Mouse (Mus musculus) forebrain, embryonic 12.5 days (tissue): ENCODE measurements around the gene Smoc2. TPM values are rescaled to one million over a fixed set of nuclear protein-coding genes. Genes with fewer than 3 reads are reported as not detected.

Source experiments
- ATAC-seq: fragments of 200-750 bp; cut with Nextera tagmentation; 2 replicates; pipeline ENCODE4 v1.8.0; 2017; ENCODE audit warnings: moderate TSS enrichment; ENCODE audit not compliant: low FRiP score
- H3K27ac ChIP-seq: fragments of 300-500 bp; sonication (generic); 2 replicates; pipeline ENCODE4 v1.5.1; 2016; ENCODE audit warnings: mild to moderate bottlenecking
- H3K27me3 ChIP-seq: fragments of 300-500 bp; sonication (generic); 2 replicates; pipeline ENCODE4 v1.6.1; 2016; ENCODE audit warnings: mild to moderate bottlenecking
- H3K36me3 ChIP-seq: fragments of 300-500 bp; sonication (generic); replicated peaks from 2 replicates; pipeline ENCODE4 v1.6.1; 2016; ENCODE audit warnings: mild to moderate bottlenecking
- H3K4me1 ChIP-seq: fragments of 300-500 bp; sonication (generic); 2 replicates; pipeline ENCODE4 v1.6.1; 2016
- H3K4me2 ChIP-seq: fragments of 300-500 bp; sonication (generic); 2 replicates; pipeline ENCODE4 v1.6.1; 2016; ENCODE audit warnings: mild to moderate bottlenecking, moderate library complexity
- H3K4me3 ChIP-seq: fragments of 300-500 bp; sonication (generic); replicated peaks from 2 replicates; pipeline ENCODE4 v1.5.1; 2016; ENCODE audit warnings: mild to moderate bottlenecking
- H3K9ac ChIP-seq: fragments of 300-500 bp; sonication (generic); 2 replicates; pipeline ENCODE4 v1.6.1; 2016; ENCODE audit warnings: mild to moderate bottlenecking
- H3K9me3 ChIP-seq: fragments of 300-500 bp; sonication (generic); 2 replicates; pipeline ENCODE4 v1.6.1; 2016
- WGBS: fragments of 180-500 bp; shearing (Covaris S2); methylation state at CpG from one replicate; pipeline ENCODE4 v1.1.7; 2016; 5-methylcytosine and 5-hydroxymethylcytosine counted together
- polyA plus RNA-seq: library from polyadenylated mRNA; unstranded; fragments of >200 nt; fragmentation: Nextera tagmentation; extraction: Ambion mirVana; gene quantifications from 2 replicates; pipeline ENCODE4 v1.2.1, GENCODE M21; 2016

Smoc2 gene
- polyA plus RNA-seq, 1 experiment from 2014 or later = 13.2 TPM

DNA sequence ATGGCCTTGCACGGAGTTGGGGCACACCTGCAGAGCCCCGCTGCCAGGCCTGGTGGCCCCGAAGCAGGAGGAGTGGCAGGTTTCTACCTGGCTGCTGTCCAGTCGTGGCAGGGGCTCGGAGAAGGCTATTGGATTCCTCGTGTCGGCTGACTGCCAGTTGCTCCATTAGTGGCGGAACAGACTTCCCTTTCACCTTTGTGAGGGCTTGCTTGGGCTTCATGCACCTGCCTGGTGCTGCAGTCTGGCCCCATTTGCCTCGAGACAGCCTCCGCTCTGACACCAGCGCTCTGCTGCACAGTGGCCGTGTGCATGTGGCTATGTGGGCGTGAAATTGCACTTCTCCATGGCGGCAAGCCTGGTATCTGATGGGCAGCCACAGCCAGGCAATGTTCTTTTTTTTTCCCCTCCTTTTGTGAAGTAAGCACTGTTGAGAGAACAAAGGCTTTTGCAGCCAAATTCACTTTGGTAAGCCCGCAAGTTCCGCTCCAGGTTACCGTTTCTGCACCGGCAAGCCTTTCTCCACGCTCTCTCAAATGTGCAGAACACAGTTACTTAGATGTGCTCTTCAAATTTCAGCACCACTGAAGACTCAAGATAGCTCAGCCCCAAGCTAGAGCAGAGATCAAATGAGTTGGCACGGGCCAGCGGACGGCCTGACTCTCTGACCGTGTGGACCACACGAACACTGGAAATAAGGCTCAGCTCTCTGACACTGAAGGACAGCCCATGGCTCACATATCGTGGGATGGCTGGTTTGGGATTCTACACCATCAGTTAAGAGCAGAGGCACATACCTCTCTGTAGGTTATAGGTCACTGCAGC is 93.2 kb downstream of the Smoc2 start:
- Histone ChIP-seq H3K36me3 (no peaks in the 10 kb centered on the region), H3K9me3 (no peaks in the 10 kb centered on the region), H3K4me3 (no peak overlapping the region), H3K4me1 (peaks cover 10% of the 10 kb centered on the region), H3K27ac (no peak overlapping the region), H3K9ac (no peak overlapping the region), H3K27me3 (no peaks in the 10 kb centered on the region), H3K4me2 (no peak overlapping the region)
- WGBS = 75% methylated on average over 25 of the region's 25 CpGs
- ATAC-seq = no peak

DNA sequence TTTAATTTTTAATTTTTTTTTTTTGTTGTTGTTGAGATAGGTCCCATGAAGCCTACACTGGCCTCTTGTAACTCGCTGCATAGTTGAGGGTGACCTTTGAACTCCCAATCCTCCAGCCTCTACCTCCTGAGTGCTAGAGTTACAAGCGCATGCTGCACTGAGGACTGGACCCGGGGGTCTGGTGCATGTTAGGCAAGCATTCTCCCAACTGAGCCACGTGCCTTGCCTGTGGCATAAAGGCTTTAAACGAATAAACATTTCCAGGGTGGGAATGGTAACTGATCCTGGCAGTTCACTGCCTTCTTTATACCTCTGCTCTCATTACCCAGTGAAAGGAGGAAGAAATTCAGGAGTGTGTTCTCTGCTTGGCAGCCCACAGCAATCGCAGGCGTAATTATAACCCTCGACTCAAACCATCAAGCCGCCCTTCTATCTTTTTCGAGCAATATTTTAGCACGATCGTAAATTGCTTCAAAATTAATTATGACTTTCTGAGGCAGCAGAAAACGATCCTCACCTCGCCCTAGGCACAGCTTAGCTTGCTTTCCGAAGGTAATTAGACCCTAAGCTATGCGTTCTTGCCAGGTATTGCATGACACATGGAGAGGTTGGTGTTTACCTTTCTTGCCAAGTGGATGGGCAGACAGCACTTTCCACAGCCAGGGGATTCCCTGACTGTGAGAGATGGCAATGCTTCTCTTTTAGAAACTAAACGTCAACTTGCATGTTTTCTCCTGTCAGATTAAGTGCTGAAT is 99.6 kb downstream of the Smoc2 start:
- no peak overlapping the region for H3K4me2 ChIP-seq
- no peaks in the 10 kb centered on the region for H3K4me1 ChIP-seq
- no peak overlapping the region for H3K4me3 ChIP-seq
- H3K27ac ChIP-seq = no peak overlapping the region
- no peak for ATAC-seq
- no peak overlapping the region for H3K9ac ChIP-seq
- 81% methylated on average over 17 of the region's 17 CpGs for WGBS
- H3K9me3 ChIP-seq = no peaks in the 10 kb centered on the region
- no peaks in the 10 kb centered on the region for H3K36me3 ChIP-seq
- no peaks in the 10 kb centered on the region for H3K27me3 ChIP-seq

DNA sequence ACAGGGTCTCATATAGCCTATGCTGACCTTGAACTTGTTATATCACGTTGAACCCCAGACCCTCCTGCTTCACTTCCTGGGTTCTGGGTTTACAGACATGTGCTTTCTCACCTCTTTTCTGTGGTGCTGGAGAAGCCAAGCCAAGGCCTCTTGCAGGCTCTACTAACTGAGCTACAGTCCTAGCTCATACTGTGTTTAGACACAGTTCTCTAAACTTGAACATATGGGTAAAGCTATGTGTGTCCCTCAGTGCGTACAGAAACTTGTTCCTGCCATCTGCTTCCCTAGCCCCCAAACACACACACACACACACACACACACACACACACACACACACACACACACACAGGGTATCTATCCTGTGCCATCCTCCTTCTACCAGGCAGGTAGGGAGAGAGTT is 100.2 kb downstream of the Smoc2 start:
- Histone ChIP-seq H3K4me2 (no peak overlapping the region), H3K4me1 (no peaks in the 10 kb centered on the region), H3K4me3 (no peak overlapping the region), H3K27me3 (no peaks in the 10 kb centered on the region), H3K36me3 (no peaks in the 10 kb centered on the region), H3K9ac (no peak overlapping the region), H3K27ac (no peak overlapping the region), H3K9me3 (no peaks in the 10 kb centered on the region)
- 75% methylated on average over 2 of the region's 2 CpGs for WGBS
- no peak for ATAC-seq

DNA sequence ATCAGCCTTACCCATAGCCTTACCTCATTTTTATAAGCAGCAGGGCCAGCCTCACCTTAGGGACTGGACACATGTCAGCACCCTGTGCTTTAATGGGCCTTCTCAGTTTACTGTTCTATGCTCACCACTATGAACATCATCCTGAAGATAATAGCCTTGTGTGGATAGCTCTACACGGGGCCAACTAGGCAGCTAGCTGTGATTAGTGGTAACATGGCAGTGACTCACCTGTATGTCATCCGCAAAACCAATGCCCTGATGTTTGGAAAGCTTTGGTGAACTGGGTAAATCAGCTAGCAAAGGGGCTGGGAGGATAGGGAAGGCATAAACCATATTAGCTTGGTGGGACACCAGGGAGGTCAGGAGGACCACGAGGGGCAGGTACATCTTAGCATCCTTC is 100.7 kb downstream of the Smoc2 start:
- Histone ChIP-seq H3K27me3 (no peaks in the 10 kb centered on the region), H3K4me2 (no peak overlapping the region), H3K4me1 (no peaks in the 10 kb centered on the region), H3K27ac (no peak overlapping the region), H3K9me3 (no peaks in the 10 kb centered on the region), H3K36me3 (no peaks in the 10 kb centered on the region), H3K9ac (no peak overlapping the region), H3K4me3 (no peak overlapping the region)
- 86% methylated on average over 3 of the region's 3 CpGs for WGBS
- ATAC-seq = no peak

DNA sequence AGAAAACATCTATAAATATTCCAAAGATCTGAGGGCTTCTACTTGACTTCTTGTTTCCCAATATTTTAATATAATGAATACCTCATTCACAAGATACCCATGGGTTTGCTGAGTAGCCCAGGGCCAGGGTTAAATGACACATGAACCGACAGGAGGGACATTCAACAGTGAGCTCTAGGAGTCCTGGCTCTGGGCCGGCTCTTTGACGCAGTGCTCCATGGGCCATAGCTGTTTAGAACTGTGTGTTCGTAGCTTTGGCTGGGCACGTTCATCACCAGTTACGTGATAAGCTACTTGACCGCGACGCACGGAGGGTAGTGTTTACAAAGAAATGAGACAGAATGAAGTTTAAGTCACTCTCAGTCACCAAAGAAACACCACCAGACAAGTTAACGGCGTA is 101.2 kb downstream of the Smoc2 start:
- Histone ChIP-seq H3K27ac (no peak overlapping the region), H3K4me1 (no peaks in the 10 kb centered on the region), H3K27me3 (no peaks in the 10 kb centered on the region), H3K4me3 (no peak overlapping the region), H3K9ac (no peak overlapping the region), H3K36me3 (no peaks in the 10 kb centered on the region), H3K4me2 (no peak overlapping the region), H3K9me3 (no peaks in the 10 kb centered on the region)
- WGBS = 86% methylated on average over 12 of the region's 12 CpGs
- no peak for ATAC-seq

DNA sequence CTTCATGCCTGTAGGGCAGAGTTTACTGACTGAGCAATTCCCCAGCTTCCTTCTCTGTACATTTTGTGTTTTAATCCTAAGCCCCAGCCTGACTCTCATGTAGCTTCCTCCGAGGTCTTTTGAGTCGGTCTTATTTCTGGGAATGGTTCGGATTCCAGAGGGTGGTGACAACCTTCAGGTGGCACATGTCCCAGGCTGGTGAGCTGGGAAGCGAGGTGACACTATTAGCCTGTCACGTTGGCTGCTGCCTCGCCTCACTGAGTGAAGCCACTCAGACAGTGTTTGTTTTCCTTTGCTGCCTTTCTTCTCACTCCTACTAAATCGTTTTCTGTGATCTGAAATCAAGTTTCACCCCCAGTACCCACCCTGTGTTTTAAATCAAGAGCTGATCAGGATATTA is 102.2 kb downstream of the Smoc2 start:
- no peak for ATAC-seq

DNA sequence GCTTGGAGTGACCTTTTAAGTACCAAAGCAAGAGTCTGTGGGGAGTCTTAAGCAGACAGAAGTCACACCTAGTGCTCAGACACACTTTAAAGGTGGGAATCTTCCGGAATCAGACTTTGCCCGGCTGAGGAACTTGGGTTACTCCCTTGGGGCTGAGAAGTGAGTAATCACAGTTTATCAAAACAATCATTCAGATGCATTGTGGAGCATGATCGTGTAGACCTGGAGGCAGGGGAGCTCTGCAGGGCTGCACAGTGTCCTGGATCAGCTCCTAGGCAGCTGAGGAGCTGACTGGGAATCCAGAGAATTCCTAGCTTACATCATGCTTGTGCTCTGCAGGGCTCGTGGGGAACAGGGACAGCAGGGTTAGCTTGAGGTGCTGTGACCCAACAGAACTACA is 104.7 kb downstream of the Smoc2 start:
- no peak for ATAC-seq
- H3K27ac ChIP-seq = no peak overlapping the region
- no peaks in the 10 kb centered on the region for H3K9me3 ChIP-seq
- H3K27me3 ChIP-seq = no peaks in the 10 kb centered on the region
- no peak overlapping the region for H3K9ac ChIP-seq
- no peaks in the 10 kb centered on the region for H3K4me1 ChIP-seq
- H3K4me3 ChIP-seq = no peak overlapping the region
- H3K36me3 ChIP-seq = no peaks in the 10 kb centered on the region
- whole genome bisulfite sequencing = 84% methylated on average over 4 of the region's 4 CpGs
- H3K4me2 ChIP-seq = no peak overlapping the region

More for the DNA sequence above, 102.2 kb downstream of the Smoc2 start:
- no peak overlapping the region for H3K4me2 ChIP-seq
- H3K9ac ChIP-seq = no peak overlapping the region
- H3K4me3 ChIP-seq = no peak overlapping the region
- H3K27me3 ChIP-seq = no peaks in the 10 kb centered on the region
- H3K27ac ChIP-seq = no peak overlapping the region
- no peaks in the 10 kb centered on the region for H3K36me3 ChIP-seq
- H3K9me3 ChIP-seq = no peaks in the 10 kb centered on the region
- WGBS = 69% methylated on average over 7 of the region's 7 CpGs
- H3K4me1 ChIP-seq = no peaks in the 10 kb centered on the region

DNA sequence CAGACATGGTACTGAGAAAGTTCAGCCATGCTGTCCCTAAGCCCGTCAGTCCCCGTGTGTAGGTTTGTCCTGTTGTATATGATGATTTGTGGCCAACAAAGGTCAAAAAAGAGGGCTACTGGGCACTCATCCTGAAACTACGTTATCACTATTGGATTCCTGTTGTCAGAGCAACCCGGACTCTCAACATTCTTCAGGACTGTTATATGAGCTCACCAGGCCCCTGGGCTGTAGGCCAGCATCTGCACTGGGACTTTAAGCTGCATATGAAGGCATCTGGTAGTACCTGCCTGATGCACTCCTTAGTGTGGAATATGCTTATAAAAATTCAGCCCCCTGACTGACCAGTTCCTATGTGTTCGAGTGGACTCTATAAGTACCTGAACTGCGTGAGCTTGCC is 105.7 kb downstream of the Smoc2 start:
- no peak overlapping the region for H3K4me2 ChIP-seq
- H3K9me3 ChIP-seq = no peaks in the 10 kb centered on the region
- H3K9ac ChIP-seq = no peak overlapping the region
- H3K27me3 ChIP-seq = no peaks in the 10 kb centered on the region
- WGBS = 88% methylated on average over 6 of the region's 6 CpGs
- no peaks in the 10 kb centered on the region for H3K36me3 ChIP-seq
- H3K4me1 ChIP-seq = no peaks in the 10 kb centered on the region
- H3K4me3 ChIP-seq = no peak overlapping the region
- H3K27ac ChIP-seq = no peak overlapping the region
- ATAC-seq = no peak

DNA sequence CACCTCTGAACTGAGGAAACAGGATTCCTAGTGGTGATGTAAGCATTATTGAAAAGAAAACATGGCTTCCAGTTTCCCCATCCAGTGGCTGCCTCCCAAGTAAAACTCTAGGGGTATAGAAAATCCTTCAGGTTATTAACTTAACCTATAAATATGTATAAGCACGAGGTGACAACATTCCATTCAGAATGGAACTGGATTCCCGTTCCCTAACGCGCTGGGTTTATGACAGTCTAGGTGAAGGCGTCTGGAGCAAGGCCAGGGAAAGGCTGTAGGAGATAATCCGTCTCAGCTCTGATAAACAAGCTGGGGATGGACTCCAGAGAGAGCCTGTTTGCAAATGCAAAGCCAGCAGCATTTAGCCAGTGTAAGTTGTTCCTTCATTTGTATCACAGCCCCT is 108.0 kb downstream of the Smoc2 start:
- H3K27me3 ChIP-seq = no peaks in the 10 kb centered on the region
- H3K4me2 ChIP-seq = no peak overlapping the region
- ATAC-seq = no peak
- H3K4me1 ChIP-seq = no peaks in the 10 kb centered on the region
- WGBS = 64% methylated on average over 6 of the region's 6 CpGs
- no peak overlapping the region for H3K9ac ChIP-seq
- no peaks in the 10 kb centered on the region for H3K36me3 ChIP-seq
- H3K4me3 ChIP-seq = no peak overlapping the region
- no peaks in the 10 kb centered on the region for H3K9me3 ChIP-seq
- no peak overlapping the region for H3K27ac ChIP-seq

DNA sequence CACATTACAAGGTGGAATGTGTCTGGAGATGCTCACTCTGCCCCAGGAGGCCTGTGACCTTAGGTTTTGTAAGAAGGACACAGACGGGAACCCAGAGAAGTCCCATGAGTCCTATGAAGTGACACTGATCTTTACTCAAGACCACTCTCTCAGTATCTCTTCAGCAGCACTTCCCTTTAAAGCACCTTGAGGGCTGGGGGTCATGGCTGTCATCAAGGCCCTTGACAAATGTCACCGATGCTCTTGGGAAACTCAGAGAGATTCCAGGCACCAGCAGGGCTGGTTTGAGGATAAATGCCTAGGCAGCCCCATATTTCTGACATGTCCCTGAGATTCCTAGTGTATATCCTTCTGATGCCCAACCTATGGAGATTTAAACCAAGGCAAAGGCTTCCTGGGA is 113.1 kb downstream of the Smoc2 start:
- Histone ChIP-seq H3K27ac (no peak overlapping the region), H3K9me3 (no peaks in the 10 kb centered on the region), H3K4me2 (no peak overlapping the region), H3K27me3 (no peaks in the 10 kb centered on the region), H3K9ac (no peak overlapping the region), H3K4me1 (no peaks in the 10 kb centered on the region), H3K4me3 (no peak overlapping the region), H3K36me3 (no peaks in the 10 kb centered on the region)
- WGBS = 91% methylated on average over 2 of the region's 2 CpGs
- ATAC-seq = no peak

DNA sequence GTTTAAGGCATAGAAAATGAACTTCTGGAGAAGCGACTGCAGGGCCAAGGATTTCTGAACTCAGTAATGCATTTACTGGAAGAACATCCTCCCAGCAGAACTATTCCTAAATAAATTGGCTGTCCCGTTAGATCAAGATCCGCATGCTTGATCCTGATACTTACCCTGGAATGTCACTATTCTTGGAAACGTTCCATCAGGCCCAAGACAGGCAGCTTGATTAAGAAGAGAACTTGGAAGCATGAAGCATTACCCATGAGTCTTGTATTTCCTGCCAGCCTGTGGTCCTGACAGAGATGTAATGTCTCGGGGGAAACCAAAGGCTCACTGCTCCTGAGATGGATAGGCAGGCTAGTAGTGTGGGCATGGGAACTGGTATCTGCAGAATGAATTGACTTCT is 115.6 kb downstream of the Smoc2 start:
- H3K4me1 ChIP-seq = no peaks in the 10 kb centered on the region
- ATAC-seq = no peak
- no peak overlapping the region for H3K4me3 ChIP-seq
- H3K27ac ChIP-seq = no peak overlapping the region
- no peaks in the 10 kb centered on the region for H3K9me3 ChIP-seq
- no peaks in the 10 kb centered on the region for H3K27me3 ChIP-seq
- H3K36me3 ChIP-seq = no peaks in the 10 kb centered on the region
- no peak overlapping the region for H3K4me2 ChIP-seq
- WGBS = 87% methylated on average over 5 of the region's 5 CpGs
- H3K9ac ChIP-seq = no peak overlapping the region

DNA sequence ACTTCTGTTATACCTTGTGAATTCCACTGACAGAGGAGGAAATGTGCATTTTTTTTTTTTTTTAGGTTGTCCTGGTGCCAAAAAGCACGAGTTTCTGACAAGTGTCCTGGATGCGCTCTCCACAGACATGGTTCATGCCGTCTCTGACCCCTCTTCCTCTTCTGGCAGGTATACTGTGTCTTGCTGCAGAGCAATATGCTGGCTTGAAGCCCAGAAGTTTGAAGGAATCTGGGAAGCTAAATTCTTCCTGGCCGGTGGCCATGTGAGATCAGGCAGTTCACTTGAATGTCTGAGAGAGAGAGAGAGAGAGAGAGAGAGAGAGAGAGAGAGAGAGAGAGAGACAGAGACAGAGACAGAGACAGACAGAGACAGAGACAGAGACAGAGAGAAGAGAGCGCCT is 118.2 kb downstream of the Smoc2 start:
- Histone ChIP-seq H3K4me1 (no peaks in the 10 kb centered on the region), H3K9me3 (no peaks in the 10 kb centered on the region), H3K27me3 (no peaks in the 10 kb centered on the region), H3K27ac (no peak overlapping the region), H3K9ac (no peak overlapping the region), H3K4me3 (no peak overlapping the region), H3K36me3 (no peaks in the 10 kb centered on the region), H3K4me2 (no peak overlapping the region)
- ATAC-seq = no peak
- WGBS = 90% methylated on average over 5 of the region's 5 CpGs
